Mouse (Mus musculus) c-Kit-positive CD71-negative TER-119-negative erythroid progenitor cells, embryonic 14.5 days (primary cell): ENCODE measurements around the gene Cryba1.

Experiments
- DNase-seq: peaks from one replicate; pipeline ENCODE4 v3.0.0-alpha.2; 2013; ENCODE audit warnings: low read depth

Gene Cryba1

DNA sequence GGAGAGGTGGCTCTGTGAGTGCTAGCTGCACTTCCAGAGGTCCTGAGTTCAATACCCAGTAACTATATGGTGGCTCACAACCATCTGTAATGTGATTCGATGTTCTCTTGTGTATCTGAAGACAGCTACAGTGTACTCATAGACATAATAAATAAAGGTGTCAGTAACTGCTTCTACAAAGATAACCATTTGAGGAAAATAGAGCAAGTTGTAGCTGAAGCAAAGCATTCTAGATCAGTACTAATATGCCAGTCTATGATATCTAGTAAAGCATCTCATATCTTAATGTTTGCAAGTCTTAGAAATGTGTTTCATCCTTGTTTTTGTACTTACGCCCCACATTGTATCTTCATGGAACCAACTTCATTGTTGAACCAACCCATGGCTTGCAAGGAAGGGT, 6.0 kb downstream of the Cryba1 start:
- no peak for DNase-seq

GRCm38 (mm10) chr11:77713736-77714135, 11.3 kb downstream of the Cryba1 start:
- no peak for DNase-seq

- DNase-seq = no peak
These were observed 16.0 kb downstream of the Cryba1 start for GRCm38 (mm10) chr11:77709039-77709438.

DNA sequence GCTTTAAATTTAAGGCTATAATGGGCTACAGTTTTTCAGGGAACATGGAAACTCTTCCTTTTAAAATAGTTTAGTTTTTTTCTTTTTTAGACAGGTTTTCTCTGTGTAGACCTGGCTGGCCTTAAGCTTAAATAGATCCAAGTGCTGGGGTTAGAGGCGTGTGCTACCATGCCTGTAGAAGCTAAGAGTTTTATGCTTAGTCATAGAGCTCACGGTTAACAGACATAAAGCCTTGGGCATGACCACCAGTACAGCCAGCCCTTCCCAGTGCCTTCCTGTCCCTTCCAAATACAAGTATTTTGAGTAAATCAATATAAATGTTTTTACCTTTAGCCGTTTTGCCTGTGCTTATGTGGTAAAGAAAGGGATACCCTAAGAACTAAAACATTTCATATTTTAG, 19.2 kb downstream of the Cryba1 start:
- DNase-seq = no peak

DNA sequence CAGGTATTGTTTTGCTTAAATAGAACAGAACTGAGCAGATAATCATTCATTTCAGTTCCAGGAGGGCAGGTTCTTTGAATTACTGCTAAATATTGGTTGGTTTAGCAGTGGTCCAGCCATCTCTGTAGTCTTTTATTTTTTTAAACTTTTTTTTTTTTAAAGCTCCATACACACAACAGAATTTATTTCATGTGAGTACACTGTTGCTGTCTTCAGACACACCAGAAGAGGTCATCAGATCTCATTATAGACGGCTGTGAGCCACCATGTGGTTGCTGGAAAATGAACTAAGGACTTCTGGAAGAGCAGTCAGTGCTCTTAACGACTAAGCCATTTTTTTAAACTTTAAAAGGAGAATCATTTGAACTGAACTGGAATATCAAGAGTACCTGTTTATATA, 27.9 kb downstream of the Cryba1 start:
- no peak for DNase-seq

DNA sequence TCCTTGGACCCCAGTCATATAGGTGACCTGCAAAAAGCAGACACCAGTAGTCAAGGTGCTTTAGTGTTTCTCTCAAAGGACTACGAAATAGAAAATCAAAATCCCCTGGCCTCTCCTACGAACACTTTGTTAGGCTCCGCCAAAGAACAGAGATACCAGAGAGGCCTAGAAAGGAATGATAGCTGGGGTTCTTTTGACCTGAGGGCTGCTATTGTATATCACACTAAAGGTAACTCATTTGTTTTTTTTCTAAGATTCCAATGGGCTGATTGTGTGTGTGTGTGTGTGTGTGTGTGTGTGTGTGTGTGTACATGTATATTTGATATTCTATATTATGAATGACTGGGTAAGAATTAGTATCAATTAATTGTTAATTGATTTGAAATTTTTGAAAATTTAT, 32.1 kb downstream of the Cryba1 start:
- DNase-seq = no peak

DNA sequence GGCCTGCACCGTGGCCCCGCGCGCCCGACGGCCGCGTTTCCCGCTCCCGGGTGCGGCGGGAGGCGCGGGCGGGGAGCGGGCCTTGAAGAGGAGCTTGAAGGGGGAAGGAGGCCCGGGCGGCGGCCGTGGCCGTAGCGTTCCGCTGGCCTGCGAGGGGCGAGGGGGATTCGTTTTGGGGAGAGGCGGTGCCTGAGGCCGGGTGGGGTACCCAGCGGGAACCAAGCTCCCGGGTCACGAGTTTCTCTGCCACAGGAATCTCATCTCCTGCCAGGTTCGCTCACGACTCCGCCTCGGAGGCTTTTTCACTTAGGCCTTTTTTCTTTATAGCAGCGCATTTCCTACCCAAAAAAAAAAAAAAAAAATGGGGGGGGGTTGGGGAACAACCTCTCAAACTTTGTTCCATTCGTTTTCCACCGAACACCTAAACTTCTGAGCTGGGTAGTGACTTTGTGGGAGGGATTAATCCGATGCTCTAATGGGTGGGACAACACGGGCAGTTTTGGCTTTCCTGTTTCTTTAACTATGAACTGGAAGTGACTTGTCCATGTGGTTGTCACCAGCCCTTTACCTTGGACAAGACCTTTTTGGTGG, 37.4 kb downstream of the Cryba1 start:
- no peak for DNase-seq

DNA sequence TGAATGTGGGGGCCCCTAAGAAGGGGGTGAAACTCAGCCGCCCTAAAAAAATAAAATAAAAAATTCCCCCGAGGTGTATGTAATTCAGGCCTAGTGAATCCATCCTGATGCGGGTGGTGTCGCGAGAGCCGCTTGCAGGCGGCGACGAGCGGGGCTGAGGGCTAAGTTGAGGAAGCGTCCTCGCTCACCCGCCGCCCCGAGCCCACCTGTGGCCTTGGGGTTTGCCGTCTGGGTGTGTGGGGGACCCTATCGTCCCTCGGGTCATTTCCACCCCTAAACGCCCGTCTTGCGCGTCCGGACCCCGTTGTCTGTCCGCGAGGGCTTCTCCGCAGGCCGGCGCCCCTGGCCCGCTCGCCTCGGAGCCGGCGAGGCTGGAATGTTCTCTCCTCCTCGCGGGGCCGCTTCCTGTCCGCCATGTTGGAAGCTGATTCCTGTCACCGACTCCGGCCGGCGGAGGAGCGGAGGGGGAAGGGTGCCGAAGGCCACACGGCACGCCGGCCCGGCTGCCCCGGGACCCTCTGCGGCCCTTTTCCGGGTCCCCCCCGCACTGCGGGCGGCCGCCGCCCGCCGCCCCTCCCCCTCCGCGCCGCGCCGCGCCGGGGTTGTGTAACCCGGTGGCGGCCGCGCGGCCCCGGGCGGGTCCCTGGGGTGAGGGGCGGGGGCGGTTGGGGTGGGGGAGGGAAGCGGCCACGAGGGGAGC, 38.1 kb downstream of the Cryba1 start:
- DNase-seq = peak; percentile 41

- no peak for DNase-seq
These were observed 38.7 kb downstream of the Cryba1 start for GRCm38 (mm10) chr11:77686346-77686840.

- DNase-seq = peak; percentile 98
These were observed 39.5 kb downstream of the Cryba1 start, which contains the start of gene Nufip2 for GRCm38 (mm10) chr11:77685383-77686265. Gene Nufip2 (plus strand): TSS chr11:77686155.

- no peak for DNase-seq
These were observed 40.2 kb downstream of the Cryba1 start for GRCm38 (mm10) chr11:77684896-77685295.

- no peak for DNase-seq
These were observed 45.1 kb downstream of the Cryba1 start for GRCm38 (mm10) chr11:77680018-77680417.

DNA sequence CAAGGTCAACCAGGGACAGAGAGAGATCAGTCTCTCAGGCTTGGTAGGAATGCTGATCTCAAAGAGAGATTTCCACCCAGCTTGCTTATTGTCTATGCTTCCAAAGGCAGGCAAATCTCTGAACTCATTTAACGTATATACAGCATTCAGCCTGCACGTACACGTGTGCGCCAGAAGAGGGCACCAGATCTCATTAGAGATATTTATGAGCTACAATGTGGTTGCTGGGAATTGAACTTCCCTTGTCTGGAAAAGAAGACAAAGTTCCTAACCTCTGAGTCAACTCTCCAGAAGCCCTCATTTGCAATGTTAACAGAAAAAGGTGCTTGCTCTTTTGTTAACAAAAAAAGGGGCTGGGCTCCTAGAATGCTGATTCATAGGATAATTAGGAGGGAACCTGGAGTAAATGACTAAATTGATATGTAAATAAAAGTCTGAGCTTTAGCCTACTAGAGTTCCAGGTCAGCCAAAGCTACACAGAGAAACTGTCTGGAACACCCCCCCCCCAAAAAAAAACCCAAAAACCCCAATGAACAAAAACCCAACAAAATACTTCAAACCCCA, 51.6 kb downstream of the Cryba1 start:
- no peak for DNase-seq

DNA sequence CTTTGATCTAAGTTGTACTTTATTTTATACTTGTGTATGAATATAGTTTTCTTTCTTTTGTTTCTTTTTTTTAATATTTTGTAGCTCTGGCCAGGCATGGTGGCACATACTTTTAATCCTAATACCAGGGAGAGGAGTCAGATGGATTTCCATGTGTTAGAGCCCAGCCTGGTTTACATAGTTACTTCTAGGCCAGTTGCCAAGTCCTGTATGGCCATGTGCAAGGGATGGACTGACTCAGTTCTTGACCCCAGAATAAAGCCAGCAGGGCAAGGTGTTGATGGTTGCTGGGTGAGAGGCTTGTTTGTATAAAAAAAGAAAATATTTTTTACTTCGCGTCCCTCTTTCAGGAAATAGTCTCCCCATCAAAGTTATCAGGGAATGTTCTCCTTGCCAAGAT, 52.3 kb downstream of the Cryba1 start:
- DNase-seq = no peak
